Mouse (Mus musculus) midbrain, embryonic 14.5 days (tissue): Measurements from ENCODE around the gene Ctdsp2. TPM values are rescaled to one million over a fixed set of nuclear protein-coding genes. Genes with fewer than 3 reads are reported as not detected.

Experiments used
- ATAC-seq: fragments of 200-750 bp; cut with Nextera tagmentation; 2 replicates; pipeline ENCODE4 v1.8.0; 2017; ENCODE audit warnings: moderate number of reproducible peaks, moderate library complexity; ENCODE audit not compliant: low FRiP score, low TSS enrichment
- DNase-seq: peaks from one replicate; pipeline ENCODE4 v3.0.0-alpha.2; 2015
- H3K27ac ChIP-seq: fragments of 300-500 bp; sonication (generic); replicated peaks from 2 replicates; pipeline ENCODE4 v1.5.1; 2014; ENCODE audit warnings: mild to moderate bottlenecking, low read depth, low read length, moderate library complexity
- H3K27me3 ChIP-seq: fragments of 300-500 bp; sonication (generic); 2 replicates; pipeline ENCODE4 v1.6.1; 2014; ENCODE audit warnings: low read length, control low read depth, mixed read lengths; ENCODE audit not compliant: control insufficient read depth, insufficient read depth
- H3K36me3 ChIP-seq: fragments of 300-500 bp; sonication (generic); 2 replicates; pipeline ENCODE4 v1.6.1; 2014; ENCODE audit warnings: low read length, control low read depth; ENCODE audit not compliant: control insufficient read depth, insufficient read depth
- H3K4me1 ChIP-seq: fragments of 300-500 bp; sonication (generic); 2 replicates; pipeline ENCODE4 v1.6.1; 2014; ENCODE audit warnings: mild to moderate bottlenecking, antibody characterized with exemption, low read length, control low read depth; ENCODE audit not compliant: control insufficient read depth, insufficient read depth
- H3K4me2 ChIP-seq: fragments of 300-500 bp; sonication (generic); 2 replicates; pipeline ENCODE4 v1.6.1; 2014; ENCODE audit warnings: mild to moderate bottlenecking, low read length, moderate library complexity
- H3K4me3 ChIP-seq: fragments of 300-500 bp; sonication (generic); replicated peaks from 2 replicates; pipeline ENCODE4 v1.5.1; 2014; ENCODE audit warnings: low read depth, low read length
- H3K9ac ChIP-seq: fragments of 300-500 bp; sonication (generic); replicated peaks from 2 replicates; pipeline ENCODE4 v1.6.1; 2014; ENCODE audit warnings: mild to moderate bottlenecking, low read length, moderate library complexity
- H3K9me3 ChIP-seq: fragments of 300-500 bp; sonication (generic); 2 replicates; pipeline ENCODE4 v1.6.1; 2016; ENCODE audit warnings: low read length, control low read depth, mixed read lengths; ENCODE audit not compliant: control insufficient read depth
- WGBS: fragments of 180-500 bp; shearing (Covaris S2); extraction: QIAGEN DNeasy Blood & Tissue Kit; methylation state at CpG from one replicate; pipeline ENCODE4 v1.1.7; 2014; 5-methylcytosine and 5-hydroxymethylcytosine counted together
- polyA plus RNA-seq: library from polyadenylated mRNA; unstranded; fragments of >200 nt; fragmentation: Nextera tagmentation; extraction: Ambion mirVana; gene quantifications from 2 replicates; pipeline ENCODE4 v1.2.1, GENCODE M21; 2014

The Ctdsp2 gene
- polyA plus RNA-seq, 1 experiment from 2014 or later, result 26.2 TPM

DNA sequence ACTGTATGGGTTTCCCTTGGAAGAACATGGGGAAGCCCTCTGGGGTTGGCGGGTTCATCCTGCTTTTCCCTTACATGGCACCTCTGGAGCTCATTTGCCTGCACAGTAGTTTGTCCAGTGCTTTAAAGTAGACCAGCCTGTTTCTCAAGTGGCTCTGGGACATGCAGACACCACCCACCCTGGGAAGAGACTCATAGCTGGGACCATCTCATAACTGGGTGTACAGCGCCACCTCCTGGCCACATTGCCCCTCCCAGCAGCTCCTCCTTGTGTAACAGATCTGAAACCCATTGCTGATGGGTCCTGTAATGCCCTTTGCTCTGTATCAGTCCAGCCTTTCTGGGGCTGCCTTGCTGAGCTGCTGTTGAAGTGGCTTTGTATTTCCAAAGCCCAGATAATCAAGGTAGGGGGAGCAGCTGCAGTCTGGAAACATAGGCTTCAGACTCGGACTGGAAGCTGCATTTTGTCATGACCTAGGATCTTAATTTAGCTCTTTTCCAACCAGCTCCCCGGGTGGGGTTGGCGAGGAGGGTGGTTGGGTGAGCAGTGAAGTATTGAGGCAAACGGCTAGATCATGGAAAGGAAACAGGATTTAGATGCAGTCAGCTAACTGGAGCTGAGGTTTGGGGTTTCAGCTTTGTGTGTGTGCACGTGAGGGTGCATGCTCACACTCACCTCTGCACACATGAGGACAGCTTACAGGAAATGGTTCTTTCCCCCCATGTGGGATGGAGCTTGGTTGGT, 12.0 kb downstream of the Ctdsp2 start:
- Histone ChIP-seq H3K4me3 (no peak overlapping the region), H3K9ac (no peak overlapping the region), H3K4me2 (no peak overlapping the region), H3K27me3 (no peaks in the 10 kb centered on the region), H3K9me3 (no peaks in the 10 kb centered on the region), H3K4me1 (peaks cover 5% of the 10 kb centered on the region; the same call in 1 of the 2 replicates), H3K36me3 (peaks cover 38% of the 10 kb centered on the region), H3K27ac (no peak overlapping the region)
- DNase-seq, result peak; percentile 89
- 66% methylated on average over 7 of the region's 7 CpGs for WGBS
- peak; percentile 67; the same call in 1 of the 2 replicates for ATAC-seq

DNA sequence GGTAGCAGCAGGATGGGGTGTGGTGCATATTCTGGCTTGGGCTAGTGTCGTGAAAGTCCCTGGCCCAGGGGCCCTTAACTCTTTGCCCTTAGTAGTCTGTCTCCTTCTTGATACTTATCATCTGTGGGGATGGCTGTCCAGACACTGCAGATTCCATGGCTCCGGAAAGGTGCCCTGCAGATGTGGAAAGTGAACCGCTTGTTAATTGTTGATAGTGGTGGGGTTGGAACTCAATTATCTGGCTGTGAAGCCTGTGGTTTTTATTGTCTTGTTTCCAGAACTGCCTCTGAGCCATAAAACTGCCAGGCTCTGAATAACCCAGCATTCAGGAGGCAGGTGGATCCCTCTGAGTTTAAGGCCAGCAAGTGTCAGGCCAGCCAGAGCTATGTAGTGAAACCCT, 13.2 kb downstream of the Ctdsp2 start:
- WGBS, result 85% methylated on average over 3 of the region's 3 CpGs

GRCm38 (mm10) chr10:126993621-126994020, 15.1 kb downstream of the Ctdsp2 start:
- Histone ChIP-seq H3K4me2 (no peak overlapping the region), H3K27me3 (no peaks in the 10 kb centered on the region), H3K36me3 (peaks cover 57% of the 10 kb centered on the region), H3K27ac (no peak overlapping the region), H3K9ac (no peak overlapping the region), H3K9me3 (no peaks in the 10 kb centered on the region), H3K4me3 (no peak overlapping the region), H3K4me1 (no peaks in the 10 kb centered on the region)
- ATAC-seq, result no peak
- 97% methylated on average over 3 of the region's 3 CpGs for WGBS
- no peak for DNase-seq

More for the DNA sequence above, 13.2 kb downstream of the Ctdsp2 start:
- no peak for DNase-seq
- Histone ChIP-seq H3K4me2 (no peak overlapping the region), H3K36me3 (peaks cover 41% of the 10 kb centered on the region), H3K9me3 (no peaks in the 10 kb centered on the region), H3K4me3 (no peak overlapping the region), H3K27me3 (no peaks in the 10 kb centered on the region), H3K4me1 (peaks cover under 1% of the 10 kb centered on the region; the same call in 1 of the 2 replicates), H3K27ac (no peak overlapping the region), H3K9ac (no peak overlapping the region)
- ATAC-seq, result no peak

GRCm38 (mm10) chr10:126997340-126998113, 19.0 kb downstream of the Ctdsp2 start:
- DNase-seq, result no peak
- H3K36me3 ChIP-seq, result peaks cover 57% of the 10 kb centered on the region
- no peak for ATAC-seq

DNA sequence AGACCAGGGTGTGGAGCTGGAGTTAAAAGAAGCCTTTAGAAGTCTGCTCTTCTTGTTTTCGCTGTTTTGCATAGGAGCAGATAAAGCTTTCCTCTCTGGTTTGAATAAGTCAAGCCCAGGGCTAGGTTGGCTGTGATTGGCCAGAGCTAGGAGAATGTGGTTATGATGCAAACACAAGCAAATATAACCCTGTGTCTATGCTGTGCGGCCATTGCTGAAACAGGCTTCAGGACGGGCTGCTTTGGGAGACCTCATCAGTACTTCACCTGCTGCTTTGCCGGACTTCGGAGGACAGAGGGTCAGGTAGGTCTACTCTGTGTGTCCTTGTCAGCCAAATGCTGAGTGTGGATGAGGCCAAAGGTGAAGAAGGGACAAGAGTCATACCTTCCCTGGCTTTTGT, 22.0 kb downstream of the Ctdsp2 start, which contains the start of gene Avil:
Avil (plus strand) TSS at position 181 of the 400 bp plus-strand sequence.
- Histone ChIP-seq H3K36me3 (peaks cover 27% of the 10 kb centered on the region), H3K9me3 (no peaks in the 10 kb centered on the region), H3K4me2 (no peak within 1 kb of the TSS), H3K9ac (no peak within 1 kb of the TSS), H3K27ac (no peak within 1 kb of the TSS), H3K27me3 (no peaks in the 10 kb centered on the region), H3K4me1 (no peaks in the 10 kb centered on the region), H3K4me3 (no peak within 1 kb of the TSS)
- DNase-seq (no peak), ATAC-seq (no peak)
- 87% methylated on average over 5 of the region's 5 CpGs for WGBS

More at GRCm38 (mm10) chr10:126997340-126998113, 19.0 kb downstream of the Ctdsp2 start:
- H3K27ac ChIP-seq, result no peak overlapping the region
- no peaks in the 10 kb centered on the region for H3K9me3 ChIP-seq
- H3K9ac ChIP-seq, result no peak overlapping the region
- 82% methylated on average over 13 of the region's 13 CpGs for WGBS
- H3K4me2 ChIP-seq, result no peak overlapping the region
- H3K4me1 ChIP-seq, result no peaks in the 10 kb centered on the region
- no peak overlapping the region for H3K4me3 ChIP-seq
- H3K27me3 ChIP-seq, result no peaks in the 10 kb centered on the region

DNA sequence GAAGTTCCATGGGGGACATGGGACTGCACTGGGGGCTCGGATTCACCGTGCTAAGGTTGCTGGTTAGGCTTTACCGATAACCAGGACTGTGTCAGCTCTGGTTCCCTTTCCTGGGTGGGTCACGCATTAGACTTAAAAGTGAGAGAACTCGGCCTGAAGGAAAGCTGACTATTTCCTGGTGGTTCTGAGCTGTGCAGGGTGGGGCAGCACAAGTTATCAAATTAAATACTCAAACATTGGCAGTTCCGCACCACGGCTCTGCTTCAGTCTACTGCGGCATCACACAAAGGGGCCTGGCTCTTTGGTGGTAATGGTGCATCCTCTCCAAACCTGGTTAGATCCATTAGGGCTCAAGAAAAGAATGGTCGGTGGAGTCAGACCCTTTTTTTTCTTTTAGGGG, 22.8 kb downstream of the Ctdsp2 start:
- Histone ChIP-seq H3K4me3 (no peak overlapping the region), H3K27me3 (no peaks in the 10 kb centered on the region), H3K36me3 (peaks cover 24% of the 10 kb centered on the region), H3K27ac (no peak overlapping the region), H3K4me1 (no peaks in the 10 kb centered on the region), H3K9me3 (no peaks in the 10 kb centered on the region), H3K9ac (no peak overlapping the region), H3K4me2 (no peak overlapping the region)
- WGBS, result 88% methylated on average over 9 of the region's 9 CpGs
- DNase-seq (no peak), ATAC-seq (no peak)

- no peaks in the 10 kb centered on the region for H3K27me3 ChIP-seq
- no peak overlapping the region for H3K4me2 ChIP-seq
- H3K9ac ChIP-seq, result no peak overlapping the region
- H3K4me3 ChIP-seq, result no peak overlapping the region
- H3K9me3 ChIP-seq, result no peaks in the 10 kb centered on the region
- no peak for DNase-seq
- peaks cover 24% of the 10 kb centered on the region for H3K36me3 ChIP-seq
- ATAC-seq, result no peak
- H3K27ac ChIP-seq, result no peak overlapping the region
- no peaks in the 10 kb centered on the region for H3K4me1 ChIP-seq
- WGBS, result 69% methylated on average over 1 of the region's 1 CpGs
These were observed 23.5 kb downstream of the Ctdsp2 start for GRCm38 (mm10) chr10:127002056-127002455.

- Histone ChIP-seq H3K27me3 (no peaks in the 10 kb centered on the region), H3K4me2 (no peak overlapping the region), H3K9me3 (no peaks in the 10 kb centered on the region), H3K36me3 (peaks cover 17% of the 10 kb centered on the region), H3K27ac (no peak overlapping the region), H3K4me3 (no peak overlapping the region), H3K4me1 (no peaks in the 10 kb centered on the region), H3K9ac (no peak overlapping the region)
- WGBS, result 95% methylated on average over 5 of the region's 5 CpGs
- ATAC-seq (no peak), DNase-seq (no peak)
These were observed 24.2 kb downstream of the Ctdsp2 start for GRCm38 (mm10) chr10:127002765-127003164.
